Mouse (Mus musculus) kidney, embryonic 14.5 days (tissue): ENCODE measurements around the gene Prkce. TPM values are rescaled to one million over a fixed set of nuclear protein-coding genes. Genes with fewer than 3 reads are reported as not detected.

ENCODE experiments used
- ATAC-seq: fragments of 200-750 bp; cut with Nextera tagmentation; 2 replicates; pipeline ENCODE4 v1.8.0; 2017; ENCODE audit warnings: moderate number of reproducible peaks, mild to moderate bottlenecking, moderate TSS enrichment, moderate library complexity; ENCODE audit not compliant: low FRiP score, low TSS enrichment
- H3K27ac ChIP-seq: fragments of 300-500 bp; sonication (generic); 2 replicates; pipeline ENCODE4 v1.5.1; 2014; ENCODE audit warnings: low read depth, mild to moderate bottlenecking, low read length, moderate library complexity, mixed read lengths
- H3K27me3 ChIP-seq: fragments of 300-500 bp; sonication (generic); 2 replicates; pipeline ENCODE4 v1.6.1; 2014; ENCODE audit warnings: mild to moderate bottlenecking, low read length; ENCODE audit not compliant: control insufficient read depth, insufficient read depth
- H3K36me3 ChIP-seq: fragments of 300-500 bp; sonication (generic); 2 replicates; pipeline ENCODE4 v1.6.1; 2014; ENCODE audit warnings: low read length, mixed read lengths; ENCODE audit not compliant: control insufficient read depth, insufficient read depth
- H3K4me1 ChIP-seq: fragments of 300-500 bp; sonication (generic); 2 replicates; pipeline ENCODE4 v1.6.1; 2014; ENCODE audit warnings: low read length, mixed read lengths; ENCODE audit not compliant: control insufficient read depth, insufficient read depth
- H3K4me2 ChIP-seq: fragments of 300-500 bp; sonication (generic); replicated peaks from 2 replicates; pipeline ENCODE4 v1.6.1; 2014; ENCODE audit warnings: low read depth, mild to moderate bottlenecking, low read length
- H3K4me3 ChIP-seq: fragments of 300-500 bp; sonication (generic); 2 replicates; pipeline ENCODE4 v1.5.1; 2014; ENCODE audit warnings: mild to moderate bottlenecking, low read length
- H3K9ac ChIP-seq: fragments of 300-500 bp; sonication (generic); 2 replicates; pipeline ENCODE4 v1.6.1; 2014; ENCODE audit warnings: low read depth, mild to moderate bottlenecking, low read length, moderate library complexity
- H3K9me3 ChIP-seq: fragments of 300-500 bp; sonication (generic); 2 replicates; pipeline ENCODE4 v1.6.1; 2016; ENCODE audit warnings: low read length; ENCODE audit not compliant: control insufficient read depth
- WGBS: fragments of 180-500 bp; shearing (Covaris S2); extraction: QIAGEN DNeasy Blood & Tissue Kit; methylation state at CpG from one replicate; pipeline ENCODE4 v1.1.7; 2014; 5-methylcytosine and 5-hydroxymethylcytosine counted together
- polyA plus RNA-seq: library from polyadenylated mRNA; unstranded; fragments of >200 nt; fragmentation: Nextera tagmentation; extraction: Ambion mirVana; gene quantifications from 2 replicates; pipeline ENCODE4 v1.2.1, GENCODE M21; 2014

Prkce gene
- polyA plus RNA-seq, 1 experiment from 2014 or later = 8.8 TPM

- Histone ChIP-seq H3K4me2 (no peak overlapping the region), H3K9ac (no peak overlapping the region), H3K36me3 (no peaks in the 10 kb centered on the region), H3K4me1 (no peaks in the 10 kb centered on the region), H3K4me3 (no peak overlapping the region), H3K9me3 (no peaks in the 10 kb centered on the region), H3K27ac (no peak overlapping the region), H3K27me3 (no peaks in the 10 kb centered on the region)
- no peak for ATAC-seq
- WGBS = 93% methylated on average over 1 of the region's 1 CpGs
Measured at GRCm38 (mm10) chr17:86398226-86398625, 230.6 kb downstream of the Prkce start.

GRCm38 (mm10) chr17:86400032-86400431, 232.4 kb downstream of the Prkce start:
- no peak overlapping the region for H3K4me2 ChIP-seq
- WGBS = 60% methylated on average over 4 of the region's 4 CpGs
- no peak overlapping the region for H3K9ac ChIP-seq
- H3K36me3 ChIP-seq = no peaks in the 10 kb centered on the region
- H3K9me3 ChIP-seq = no peaks in the 10 kb centered on the region
- H3K27ac ChIP-seq = no peak overlapping the region
- ATAC-seq = no peak
- peaks cover 12% of the 10 kb centered on the region for H3K4me1 ChIP-seq
- no peak overlapping the region for H3K4me3 ChIP-seq
- no peaks in the 10 kb centered on the region for H3K27me3 ChIP-seq

GRCm38 (mm10) chr17:86404795-86405501, 237.4 kb downstream of the Prkce start:
- Histone ChIP-seq H3K4me2 (no peak overlapping the region; the same call in 1 of the 2 replicates), H3K9me3 (no peaks in the 10 kb centered on the region), H3K27ac (peak overlapping the region; percentile 85), H3K9ac (no peak overlapping the region), H3K36me3 (no peaks in the 10 kb centered on the region), H3K4me3 (no peak overlapping the region), H3K4me1 (peaks cover 18% of the 10 kb centered on the region), H3K27me3 (no peaks in the 10 kb centered on the region)
- peak; percentile 74; the same call in 1 of the 2 replicates for ATAC-seq
- 32% methylated on average over 11 of the region's 11 CpGs for WGBS

- Histone ChIP-seq H3K27me3 (no peaks in the 10 kb centered on the region), H3K4me2 (no peak overlapping the region; the same call in 1 of the 2 replicates), H3K4me3 (no peak overlapping the region), H3K9ac (no peak overlapping the region), H3K4me1 (peaks cover 18% of the 10 kb centered on the region), H3K27ac (peak overlapping the region; percentile 85), H3K9me3 (no peaks in the 10 kb centered on the region), H3K36me3 (no peaks in the 10 kb centered on the region)
- peak; percentile 48 for ATAC-seq
- whole genome bisulfite sequencing = 27% methylated on average over 8 of the region's 8 CpGs
Measured at GRCm38 (mm10) chr17:86405644-86406043, 238.1 kb downstream of the Prkce start.

- Histone ChIP-seq H3K27ac (no peak overlapping the region), H3K9ac (no peak overlapping the region), H3K36me3 (no peaks in the 10 kb centered on the region), H3K4me1 (peaks cover 18% of the 10 kb centered on the region), H3K27me3 (no peaks in the 10 kb centered on the region), H3K4me2 (no peak overlapping the region), H3K4me3 (no peak overlapping the region), H3K9me3 (no peaks in the 10 kb centered on the region)
- no peak for ATAC-seq
- 87% methylated on average over 8 of the region's 8 CpGs for WGBS
Measured at GRCm38 (mm10) chr17:86407921-86408613, 240.5 kb downstream of the Prkce start.

GRCm38 (mm10) chr17:86408614-86409006, 241.0 kb downstream of the Prkce start:
- ATAC-seq = no peak
- H3K4me2 ChIP-seq = no peak overlapping the region
- 80% methylated on average over 5 of the region's 5 CpGs for WGBS

GRCm38 (mm10) chr17:86409485-86409884, 241.9 kb downstream of the Prkce start:
- ATAC-seq = no peak
- no peaks in the 10 kb centered on the region for H3K9me3 ChIP-seq
- peaks cover 13% of the 10 kb centered on the region for H3K4me1 ChIP-seq
- no peaks in the 10 kb centered on the region for H3K27me3 ChIP-seq
- no peak overlapping the region for H3K27ac ChIP-seq
- H3K9ac ChIP-seq = no peak overlapping the region
- H3K4me3 ChIP-seq = no peak overlapping the region
- no peaks in the 10 kb centered on the region for H3K36me3 ChIP-seq
- WGBS = 91% methylated on average over 8 of the region's 8 CpGs
- no peak overlapping the region for H3K4me2 ChIP-seq

More at GRCm38 (mm10) chr17:86408614-86409006, 241.0 kb downstream of the Prkce start:
- no peaks in the 10 kb centered on the region for H3K36me3 ChIP-seq
- H3K4me3 ChIP-seq = no peak overlapping the region
- no peak overlapping the region for H3K9ac ChIP-seq
- H3K9me3 ChIP-seq = no peaks in the 10 kb centered on the region
- H3K27ac ChIP-seq = no peak overlapping the region
- peaks cover 18% of the 10 kb centered on the region for H3K4me1 ChIP-seq
- no peaks in the 10 kb centered on the region for H3K27me3 ChIP-seq

GRCm38 (mm10) chr17:86410496-86410895, 242.9 kb downstream of the Prkce start:
- Histone ChIP-seq H3K4me3 (no peak overlapping the region), H3K9ac (no peak overlapping the region), H3K9me3 (no peaks in the 10 kb centered on the region), H3K4me2 (no peak overlapping the region), H3K36me3 (no peaks in the 10 kb centered on the region), H3K27me3 (no peaks in the 10 kb centered on the region), H3K4me1 (peaks cover 6% of the 10 kb centered on the region; the same call in 1 of the 2 replicates), H3K27ac (no peak overlapping the region)
- 67% methylated on average over 12 of the region's 12 CpGs for WGBS
- ATAC-seq = no peak

- 56% methylated on average over 6 of the region's 6 CpGs for WGBS
Measured at GRCm38 (mm10) chr17:86412141-86412540, 244.6 kb downstream of the Prkce start.

More at GRCm38 (mm10) chr17:86412141-86412540, 244.6 kb downstream of the Prkce start:
- H3K27me3 ChIP-seq = no peaks in the 10 kb centered on the region
- no peak overlapping the region for H3K27ac ChIP-seq
- H3K9ac ChIP-seq = no peak overlapping the region
- H3K36me3 ChIP-seq = no peaks in the 10 kb centered on the region
- H3K4me2 ChIP-seq = no peak overlapping the region
- no peaks in the 10 kb centered on the region for H3K9me3 ChIP-seq
- peaks cover 5% of the 10 kb centered on the region; the same call in 1 of the 2 replicates for H3K4me1 ChIP-seq
- no peak for ATAC-seq
- H3K4me3 ChIP-seq = no peak overlapping the region
